Mouse (Mus musculus): ENCODE measurements around the gene Blvrb.

Blvrb gene

GRCm38 (mm10) chr7:27448421-27449206 is 836 bp downstream of the Blvrb start:
- DNase-seq (ENCODE audit: low read depth), result no peak

GRCm38 (mm10) chr7:27449256-27449862 is 1.6 kb downstream of the Blvrb start:
- peak; percentile 70 for DNase-seq (ENCODE audit: low read depth)

- DNase-seq (ENCODE audit: low read depth), result no peak
Observed at GRCm38 (mm10) chr7:27451359-27451758, 3.6 kb downstream of the Blvrb start.

GRCm38 (mm10) chr7:27452206-27452770 is 4.5 kb downstream of the Blvrb start:
- no peak for DNase-seq (ENCODE audit: low read depth)

GRCm38 (mm10) chr7:27454461-27455121 is 6.8 kb downstream of the Blvrb start:
- DNase-seq (ENCODE audit: low read depth), result no peak

- no peak for DNase-seq (ENCODE audit: low read depth)
Observed at GRCm38 (mm10) chr7:27455273-27455672, 7.5 kb downstream of the Blvrb start.

- no peak for DNase-seq (ENCODE audit: low read depth)
Observed at GRCm38 (mm10) chr7:27458614-27459013, 10.8 kb downstream of the Blvrb start.

- DNase-seq (ENCODE audit: low read depth), result no peak
Observed at GRCm38 (mm10) chr7:27459640-27460039, 11.9 kb downstream of the Blvrb start.

- DNase-seq (ENCODE audit: low read depth), result no peak
Observed at GRCm38 (mm10) chr7:27460477-27460876, 12.7 kb downstream of the Blvrb start.

GRCm38 (mm10) chr7:27467648-27468047 is 19.9 kb downstream of the Blvrb start:
- DNase-seq (ENCODE audit: low read depth), result no peak

- no peak for DNase-seq (ENCODE audit: low read depth)
Observed at GRCm38 (mm10) chr7:27471390-27472120, 23.8 kb downstream of the Blvrb start.

- peak; percentile 67 for DNase-seq (ENCODE audit: low read depth)
Observed at GRCm38 (mm10) chr7:27472596-27472995, 24.8 kb downstream of the Blvrb start.

- peak; percentile 99 for DNase-seq (ENCODE audit: low read depth)
Observed at GRCm38 (mm10) chr7:27473156-27473834, 25.5 kb downstream of the Blvrb start, which contains the start of gene Sertad3. Gene Sertad3 (plus strand): TSS chr7:27473768.

- no peak for DNase-seq (ENCODE audit: low read depth)
Observed at GRCm38 (mm10) chr7:27473835-27474489, 26.2 kb downstream of the Blvrb start.

- DNase-seq (ENCODE audit: low read depth), result peak; percentile 96
Observed at GRCm38 (mm10) chr7:27474490-27474954, 26.7 kb downstream of the Blvrb start.

GRCm38 (mm10) chr7:27475596-27475995 is 27.8 kb downstream of the Blvrb start:
- DNase-seq (ENCODE audit: low read depth), result no peak

- DNase-seq (ENCODE audit: low read depth), result no peak
Observed at GRCm38 (mm10) chr7:27476098-27476635, 28.4 kb downstream of the Blvrb start.

- no peak for DNase-seq (ENCODE audit: low read depth)
Observed at GRCm38 (mm10) chr7:27478561-27478960, 30.8 kb downstream of the Blvrb start.

GRCm38 (mm10) chr7:27479750-27480149 is 32.0 kb downstream of the Blvrb start:
- no peak for DNase-seq (ENCODE audit: low read depth)

GRCm38 (mm10) chr7:27480506-27480905 is 32.7 kb downstream of the Blvrb start:
- no peak for DNase-seq (ENCODE audit: low read depth)
